Mouse (Mus musculus) hindbrain, embryonic 11.5 days (tissue): ENCODE results near the gene Tex19.1. TPM values are rescaled to one million over a fixed set of nuclear protein-coding genes. Genes with fewer than 3 reads are reported as not detected.

ENCODE experiments used
- ATAC-seq: fragments of 200-750 bp; cut with Nextera tagmentation; 2 replicates; pipeline ENCODE4 v1.8.0; 2017; ENCODE audit warnings: mild to moderate bottlenecking, moderate TSS enrichment, moderate library complexity; ENCODE audit not compliant: low FRiP score
- DNase-seq: peaks from one replicate; pipeline ENCODE4 v3.0.0-alpha.2; 2015; ENCODE audit warnings: low spot score
- H3K27ac ChIP-seq: fragments of 300-500 bp; sonication (generic); 2 replicates; pipeline ENCODE4 v1.5.1; 2014; ENCODE audit warnings: mild to moderate bottlenecking, low read depth, low read length
- H3K27me3 ChIP-seq: fragments of 300-500 bp; sonication (generic); 2 replicates; pipeline ENCODE4 v1.6.1; 2014; ENCODE audit warnings: mild to moderate bottlenecking, low read length, moderate library complexity, mixed read lengths; ENCODE audit not compliant: control insufficient read depth, insufficient read depth
- H3K36me3 ChIP-seq: fragments of 300-500 bp; sonication (generic); 2 replicates; pipeline ENCODE4 v1.6.1; 2014; ENCODE audit warnings: mild to moderate bottlenecking, low read length, moderate library complexity, mixed read lengths; ENCODE audit not compliant: control insufficient read depth, insufficient read depth
- H3K4me1 ChIP-seq: fragments of 300-500 bp; sonication (generic); replicated peaks from 2 replicates; pipeline ENCODE4 v1.6.1; 2014; ENCODE audit warnings: low read length, mixed read lengths; ENCODE audit not compliant: control insufficient read depth, insufficient read depth
- H3K4me2 ChIP-seq: fragments of 300-500 bp; sonication (generic); replicated peaks from 2 replicates; pipeline ENCODE4 v1.6.1; 2014; ENCODE audit warnings: mild to moderate bottlenecking, low read depth, low read length
- H3K4me3 ChIP-seq: fragments of 300-500 bp; sonication (generic); 2 replicates; pipeline ENCODE4 v1.5.1; 2014; ENCODE audit warnings: low read depth, low read length
- H3K9ac ChIP-seq: fragments of 300-500 bp; sonication (generic); 2 replicates; pipeline ENCODE4 v1.6.1; 2014; ENCODE audit warnings: low read depth, low read length
- H3K9me3 ChIP-seq: fragments of 300-500 bp; sonication (generic); 2 replicates; pipeline ENCODE4 v1.6.1; 2016; ENCODE audit warnings: low read length; ENCODE audit not compliant: control insufficient read depth
- WGBS: fragments of 180-500 bp; shearing (Covaris S2); extraction: QIAGEN DNeasy Blood & Tissue Kit; methylation state at CpG from one replicate; pipeline ENCODE4 v1.1.7; 2014; 5-methylcytosine and 5-hydroxymethylcytosine counted together
- polyA plus RNA-seq: library from polyadenylated mRNA; unstranded; fragments of >200 nt; fragmentation: Nextera tagmentation; extraction: Ambion mirVana; gene quantifications from 2 replicates; pipeline ENCODE4 v1.2.1, GENCODE M21; 2014

The Tex19.1 gene
- polyA plus RNA-seq, 1 experiment from 2014 or later: not detected

DNA sequence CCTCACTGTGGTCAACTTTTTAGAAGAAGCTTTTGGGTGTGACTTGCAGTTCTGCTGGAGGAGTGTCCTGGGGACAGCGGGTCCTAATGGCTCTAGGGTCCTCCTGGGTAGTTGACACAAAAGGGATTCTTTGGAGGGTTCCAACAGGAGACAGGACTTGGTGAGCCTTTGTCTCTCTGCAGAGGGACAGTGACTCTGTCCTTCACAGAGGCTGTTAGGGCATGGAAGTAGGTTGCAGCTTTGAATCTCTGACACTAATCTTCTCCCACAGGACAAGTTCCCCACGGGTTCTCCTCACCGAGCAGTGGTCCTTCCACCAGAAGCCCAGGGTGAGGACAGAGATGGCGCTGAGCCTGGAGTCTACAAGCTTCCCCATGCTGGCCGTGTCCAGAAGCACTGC lies 14.0 kb downstream of the Tex19.1 start, which contains the start of gene Uts2r:
Gene Uts2r (plus strand): TSS at position 301 of the 400 bp plus-strand sequence.
- no peaks in the 10 kb centered on the region; the same call in 1 of the 2 replicates for H3K4me1 ChIP-seq
- H3K9ac ChIP-seq: no peak within 1 kb of the TSS
- H3K4me3 ChIP-seq: no peak within 1 kb of the TSS
- no peaks in the 10 kb centered on the region for H3K36me3 ChIP-seq
- ATAC-seq: no peak
- peaks cover 30% of the 10 kb centered on the region for H3K27me3 ChIP-seq
- WGBS: 86% methylated on average over 5 of the region's 5 CpGs
- no peaks in the 10 kb centered on the region for H3K9me3 ChIP-seq
- H3K27ac ChIP-seq: no peak within 1 kb of the TSS
- DNase-seq: no peak
- H3K4me2 ChIP-seq: no peak within 1 kb of the TSS

DNA sequence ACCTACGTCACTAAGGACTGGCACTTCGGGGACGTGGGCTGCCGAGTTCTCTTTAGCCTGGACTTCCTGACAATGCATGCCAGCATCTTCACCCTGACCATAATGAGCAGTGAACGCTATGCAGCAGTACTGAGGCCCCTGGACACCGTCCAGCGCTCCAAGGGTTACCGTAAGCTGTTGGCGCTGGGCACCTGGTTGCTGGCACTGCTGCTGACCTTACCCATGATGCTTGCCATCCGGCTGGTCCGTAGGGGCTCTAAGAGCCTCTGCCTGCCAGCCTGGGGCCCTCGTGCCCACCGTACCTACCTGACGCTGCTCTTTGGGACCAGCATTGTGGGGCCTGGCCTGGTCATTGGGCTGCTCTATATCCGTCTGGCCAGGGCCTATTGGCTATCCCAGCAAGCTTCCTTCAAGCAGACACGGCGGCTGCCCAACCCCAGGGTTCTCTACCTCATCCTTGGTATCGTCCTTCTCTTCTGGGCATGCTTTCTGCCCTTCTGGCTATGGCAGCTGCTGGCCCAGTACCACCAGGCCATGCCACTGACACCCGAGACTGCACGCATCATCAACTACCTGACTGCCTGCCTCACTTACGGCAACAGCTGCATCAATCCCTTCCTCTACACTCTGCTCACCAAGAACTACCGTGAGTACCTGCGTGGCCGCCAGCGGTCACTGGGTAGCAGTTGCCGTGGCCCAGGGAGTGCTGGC lies 14.8 kb downstream of the Tex19.1 start:
- Histone ChIP-seq H3K36me3 (no peaks in the 10 kb centered on the region), H3K9me3 (no peaks in the 10 kb centered on the region), H3K4me2 (no peak overlapping the region), H3K4me3 (no peak overlapping the region), H3K27me3 (peaks cover 21% of the 10 kb centered on the region), H3K9ac (no peak overlapping the region), H3K27ac (no peak overlapping the region), H3K4me1 (no peaks in the 10 kb centered on the region; the same call in 1 of the 2 replicates)
- DNase-seq (no peak), ATAC-seq (no peak)
- WGBS: 94% methylated on average over 26 of the region's 26 CpGs

DNA sequence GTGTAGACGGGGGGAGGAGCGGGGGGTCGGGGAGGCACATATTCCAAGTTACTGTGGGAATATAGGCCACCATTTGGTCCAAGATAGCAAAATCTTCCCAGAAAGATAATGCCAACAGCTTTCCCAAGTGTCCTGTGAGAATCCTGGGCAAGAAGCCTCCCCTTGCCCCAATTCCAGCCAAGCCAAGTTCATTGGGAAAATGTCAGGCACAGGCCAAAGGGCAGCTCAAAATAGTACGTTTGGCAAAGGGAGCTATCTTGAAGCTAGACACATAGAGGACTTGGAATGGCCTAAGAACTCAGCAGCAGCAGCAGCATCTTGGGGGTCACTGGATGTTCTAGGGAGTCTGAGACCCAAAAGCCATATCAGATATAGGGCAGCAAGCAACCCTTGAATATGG lies 17.8 kb downstream of the Tex19.1 start:
- Histone ChIP-seq H3K27ac (no peak overlapping the region), H3K9ac (no peak overlapping the region), H3K36me3 (no peaks in the 10 kb centered on the region), H3K9me3 (no peaks in the 10 kb centered on the region), H3K4me3 (no peak overlapping the region), H3K27me3 (no peaks in the 10 kb centered on the region), H3K4me1 (no peaks in the 10 kb centered on the region), H3K4me2 (no peak overlapping the region)
- DNase-seq (no peak), ATAC-seq (no peak)
- WGBS: 86% methylated on average over 4 of the region's 4 CpGs

DNA sequence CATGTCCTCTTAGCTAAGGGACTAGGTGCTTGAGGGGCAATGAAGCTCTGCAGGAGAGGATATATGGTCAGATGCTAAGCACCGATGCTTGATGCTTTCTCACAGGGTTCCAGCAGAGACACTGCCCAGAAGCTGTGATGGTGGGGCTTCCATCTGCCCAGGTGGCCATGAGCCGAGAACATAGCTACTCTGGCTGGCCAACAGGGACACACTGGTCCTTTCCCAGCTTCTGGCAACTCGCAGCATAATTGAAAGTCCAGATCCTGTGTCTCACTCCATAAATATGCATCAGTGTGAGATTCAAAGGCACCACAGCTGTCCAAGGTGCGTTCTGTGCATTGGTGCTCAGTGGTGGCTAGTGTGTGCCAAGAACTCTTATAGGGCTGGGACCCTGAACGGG lies 27.3 kb downstream of the Tex19.1 start:
- H3K4me2 ChIP-seq: no peak overlapping the region
- 81% methylated on average over 5 of the region's 5 CpGs for WGBS
- H3K9me3 ChIP-seq: no peaks in the 10 kb centered on the region
- no peaks in the 10 kb centered on the region for H3K27me3 ChIP-seq
- no peak for DNase-seq
- no peak overlapping the region for H3K27ac ChIP-seq
- no peak overlapping the region for H3K9ac ChIP-seq
- H3K4me3 ChIP-seq: no peak overlapping the region
- H3K4me1 ChIP-seq: 0 out of 2 replicates have a peak, but pooled peaks cover 2% of the 10 kb centered on the region
- no peaks in the 10 kb centered on the region for H3K36me3 ChIP-seq
- no peak for ATAC-seq

DNA sequence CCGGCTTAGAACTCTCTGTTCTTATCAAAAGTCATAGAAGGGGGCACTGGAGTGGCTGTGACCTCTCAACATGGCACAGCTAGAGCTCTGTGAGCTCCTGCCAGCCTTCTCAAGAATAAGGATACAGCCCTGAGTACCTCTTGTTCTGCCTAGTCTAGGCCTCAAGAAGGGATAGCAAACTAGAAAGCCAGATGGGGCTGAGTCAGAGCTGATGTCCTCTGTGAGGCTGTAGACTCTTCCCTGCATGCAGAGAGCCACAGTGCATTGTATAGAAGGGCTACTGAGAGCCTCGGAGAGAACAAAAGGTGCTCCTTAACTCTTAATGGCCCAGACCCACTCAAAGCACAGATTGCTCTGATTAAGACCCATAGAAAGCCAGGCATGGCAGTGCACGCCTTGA lies 28.3 kb downstream of the Tex19.1 start:
- 51% methylated on average over 3 of the region's 3 CpGs for WGBS
- ATAC-seq (no peak), DNase-seq (no peak)

DNA sequence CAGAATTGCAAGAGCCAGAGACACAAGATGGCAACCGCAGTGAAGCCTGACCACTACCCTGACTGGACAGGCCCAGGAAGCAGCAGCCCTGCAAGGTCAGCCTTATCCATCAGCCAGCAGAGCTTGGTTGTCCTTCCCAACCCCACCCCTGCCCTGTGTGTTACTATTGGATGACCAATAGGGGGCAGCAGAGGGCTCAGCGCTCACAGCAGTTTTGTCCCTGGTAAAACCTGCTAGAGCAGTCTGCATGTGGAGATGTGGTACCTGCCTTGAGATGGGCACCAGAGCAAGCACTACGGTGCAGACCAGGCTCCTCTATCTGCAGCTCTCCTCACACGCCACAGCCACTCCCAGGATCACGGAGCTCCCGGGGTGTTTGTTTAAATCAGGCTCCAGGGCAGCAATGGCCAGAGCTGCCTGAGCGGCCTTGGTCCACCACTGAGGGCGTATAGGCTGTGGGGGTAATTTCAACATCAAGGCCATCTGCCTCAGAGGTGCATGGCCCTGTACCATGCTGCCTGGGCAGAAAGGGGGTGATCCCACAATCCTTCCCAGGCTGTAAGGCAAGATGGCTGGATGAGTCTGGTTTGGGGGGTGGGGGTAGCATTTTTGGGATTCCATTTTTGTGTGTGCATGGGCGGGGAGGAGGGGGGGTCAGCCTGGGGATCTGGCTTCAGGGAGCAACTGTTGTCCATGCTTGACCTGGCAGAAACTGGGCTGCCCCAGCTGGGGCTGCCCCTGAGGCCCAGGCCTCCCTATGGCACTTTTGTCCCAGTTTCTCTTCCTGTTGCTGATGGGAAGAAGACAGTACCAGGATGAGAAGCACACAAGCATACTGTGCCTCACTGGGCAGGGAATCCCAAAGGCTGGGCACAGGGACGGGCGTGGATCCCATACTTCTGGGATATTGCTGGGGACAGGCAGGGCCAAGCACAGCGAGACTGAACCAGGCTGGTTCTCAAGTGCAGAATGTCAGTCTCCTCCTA lies 30.6 kb downstream of the Tex19.1 start:
- no peak overlapping the region for H3K4me2 ChIP-seq
- ATAC-seq (no peak), DNase-seq (peak; percentile 76)
- 0 out of 2 replicates have a peak, but pooled peaks cover 2% of the 10 kb centered on the region for H3K4me1 ChIP-seq
- H3K9ac ChIP-seq: 0 out of 2 replicates have a peak overlapping the region, but pooled peaks have one; percentile 31
- WGBS: 54% methylated on average over 12 of the region's 12 CpGs
- no peaks in the 10 kb centered on the region for H3K36me3 ChIP-seq
- H3K4me3 ChIP-seq: no peak overlapping the region
- no peaks in the 10 kb centered on the region for H3K27me3 ChIP-seq
- H3K9me3 ChIP-seq: no peaks in the 10 kb centered on the region
- 0 out of 2 replicates have a peak overlapping the region, but pooled peaks have one; percentile 30 for H3K27ac ChIP-seq

More for the DNA sequence above, 28.3 kb downstream of the Tex19.1 start:
- H3K9ac ChIP-seq: no peak overlapping the region
- no peaks in the 10 kb centered on the region for H3K27me3 ChIP-seq
- no peak overlapping the region for H3K27ac ChIP-seq
- 0 out of 2 replicates have a peak, but pooled peaks cover 2% of the 10 kb centered on the region for H3K4me1 ChIP-seq
- H3K4me3 ChIP-seq: no peak overlapping the region
- H3K9me3 ChIP-seq: no peaks in the 10 kb centered on the region
- no peak overlapping the region for H3K4me2 ChIP-seq
- no peaks in the 10 kb centered on the region for H3K36me3 ChIP-seq

DNA sequence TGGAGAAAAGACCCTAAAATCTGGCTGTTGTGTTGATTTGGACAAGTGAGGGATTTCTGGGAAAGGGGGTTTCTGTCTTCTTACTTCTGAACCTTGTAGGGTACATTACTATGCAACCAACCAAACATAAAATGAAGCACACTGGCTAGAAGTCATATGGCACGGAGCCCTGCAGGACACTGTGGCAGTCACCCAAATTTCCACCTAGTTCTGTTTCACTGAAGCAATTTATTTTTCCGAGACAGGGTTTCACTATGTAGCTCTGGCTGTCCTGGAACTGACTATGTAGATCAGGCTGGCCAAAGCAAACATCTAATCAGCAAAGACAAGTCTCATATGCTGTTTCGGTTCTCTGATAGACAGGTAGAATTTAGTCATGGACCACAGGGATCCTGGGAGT lies 43.7 kb downstream of the Tex19.1 start:
- H3K4me3 ChIP-seq: no peak overlapping the region
- ATAC-seq: no peak
- WGBS: 88% methylated on average over 3 of the region's 3 CpGs
- H3K27ac ChIP-seq: no peak overlapping the region
- H3K27me3 ChIP-seq: no peaks in the 10 kb centered on the region
- H3K36me3 ChIP-seq: no peaks in the 10 kb centered on the region
- no peaks in the 10 kb centered on the region for H3K9me3 ChIP-seq
- H3K9ac ChIP-seq: no peak overlapping the region
- DNase-seq: no peak
- H3K4me2 ChIP-seq: no peak overlapping the region
- H3K4me1 ChIP-seq: no peaks in the 10 kb centered on the region

DNA sequence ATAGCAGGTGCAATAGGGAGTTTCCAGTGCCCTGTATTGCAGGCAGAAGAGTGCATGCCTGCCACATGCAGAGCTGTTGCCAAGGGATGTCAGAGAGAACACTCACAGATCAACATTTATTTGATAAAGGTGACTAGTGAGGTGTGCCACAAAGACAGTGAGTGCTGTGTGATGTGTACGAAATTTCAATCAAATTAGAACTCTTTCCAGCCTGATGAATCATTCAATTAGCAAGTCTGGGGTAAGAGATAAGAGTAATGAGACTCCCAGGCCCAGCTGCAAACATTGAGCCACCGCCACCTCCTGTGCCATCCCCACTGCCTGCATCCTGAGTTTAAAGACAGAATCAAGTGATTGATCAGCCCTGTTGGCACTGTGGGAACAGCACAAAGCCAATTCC lies 46.8 kb downstream of the Tex19.1 start:
- Histone ChIP-seq H3K27me3 (no peaks in the 10 kb centered on the region), H3K9ac (no peak overlapping the region), H3K9me3 (no peaks in the 10 kb centered on the region), H3K4me3 (no peak overlapping the region), H3K36me3 (no peaks in the 10 kb centered on the region), H3K4me1 (no peaks in the 10 kb centered on the region), H3K27ac (no peak overlapping the region), H3K4me2 (no peak overlapping the region)
- ATAC-seq: no peak
- DNase-seq: no peak
- WGBS: 68% methylated on average over 2 of the region's 2 CpGs
